Mouse (Mus musculus) limb, embryonic 10.5 days (tissue): ENCODE results near the gene She. TPM values are rescaled to one million over a fixed set of nuclear protein-coding genes. Genes with fewer than 3 reads are reported as not detected.

Experiments
- DNase-seq: peaks from one replicate; pipeline ENCODE4 v3.0.0-alpha.2; 2017; ENCODE audit warnings: low spot score
- H3K27ac ChIP-seq: fragments of 300-500 bp; sonication (generic); 2 replicates; pipeline ENCODE4 v1.5.1; 2016; ENCODE audit warnings: mild to moderate bottlenecking
- H3K27me3 ChIP-seq: fragments of 300-500 bp; sonication (generic); 2 replicates; pipeline ENCODE4 v1.6.1; 2016; ENCODE audit warnings: low read depth, mild to moderate bottlenecking; ENCODE audit not compliant: poor library complexity, severe bottlenecking
- H3K36me3 ChIP-seq: fragments of 300-500 bp; sonication (generic); 2 replicates; pipeline ENCODE4 v1.6.1; 2016; ENCODE audit warnings: mild to moderate bottlenecking, moderate library complexity
- H3K4me1 ChIP-seq: fragments of 300-500 bp; sonication (generic); 2 replicates; pipeline ENCODE4 v1.6.1; 2016
- H3K4me3 ChIP-seq: fragments of 300-500 bp; sonication (generic); 2 replicates; pipeline ENCODE4 v1.5.1; 2016; ENCODE audit warnings: mild to moderate bottlenecking, moderate library complexity
- H3K9me3 ChIP-seq: fragments of 300-500 bp; sonication (generic); replicated peaks from 2 replicates; pipeline ENCODE4 v1.6.1; 2016; ENCODE audit warnings: mild to moderate bottlenecking
- WGBS: fragments of 180-500 bp; shearing (Covaris S2); methylation state at CpG from one replicate; pipeline ENCODE4 v1.1.7; 2016; 5-methylcytosine and 5-hydroxymethylcytosine counted together
- polyA plus RNA-seq: library from polyadenylated mRNA; unstranded; fragments of >200 nt; fragmentation: Nextera tagmentation; extraction: Ambion mirVana; gene quantifications from 2 replicates; pipeline ENCODE4 v1.2.1, GENCODE M21; 2016

She gene
- polyA plus RNA-seq, 1 experiment from 2014 or later, result 3.1 TPM

DNA sequence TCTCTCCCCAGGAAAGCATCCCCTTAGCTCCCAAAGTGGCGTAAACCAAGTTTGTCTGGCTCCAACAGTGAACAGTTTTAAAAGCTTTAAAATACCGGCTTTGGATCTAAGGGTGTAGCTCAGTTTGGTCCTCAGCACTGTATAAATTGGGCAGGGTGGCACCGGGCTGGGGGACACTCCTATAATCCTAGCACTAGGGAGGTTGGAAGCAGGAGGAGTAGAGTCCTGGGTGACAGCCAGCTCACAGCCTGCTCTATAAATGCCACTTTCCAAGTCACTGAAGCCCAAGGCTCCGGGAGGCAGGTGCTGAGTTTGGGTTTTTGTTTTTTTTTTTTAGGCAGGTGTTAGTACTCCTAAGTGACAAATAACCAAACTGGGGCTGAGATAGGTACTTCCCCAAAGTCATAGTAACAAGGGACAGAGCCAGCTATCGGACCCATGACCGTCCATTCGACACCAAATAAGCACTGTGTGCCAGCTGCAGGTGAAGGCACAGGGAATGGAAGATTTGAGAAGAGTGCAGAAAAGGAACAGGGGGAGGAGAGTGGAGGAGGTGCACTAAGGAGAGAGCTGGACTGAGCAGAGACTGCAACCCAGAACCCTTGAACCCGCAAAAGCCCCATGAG, 51.5 kb downstream of the She start:
- Histone ChIP-seq H3K27ac (no peak overlapping the region), H3K36me3 (no peaks in the 10 kb centered on the region), H3K9me3 (no peaks in the 10 kb centered on the region), H3K4me1 (no peaks in the 10 kb centered on the region), H3K27me3 (no peaks in the 10 kb centered on the region), H3K4me3 (no peak overlapping the region)
- WGBS, result 79% methylated on average over 8 of the region's 8 CpGs
- DNase-seq, result no peak

DNA sequence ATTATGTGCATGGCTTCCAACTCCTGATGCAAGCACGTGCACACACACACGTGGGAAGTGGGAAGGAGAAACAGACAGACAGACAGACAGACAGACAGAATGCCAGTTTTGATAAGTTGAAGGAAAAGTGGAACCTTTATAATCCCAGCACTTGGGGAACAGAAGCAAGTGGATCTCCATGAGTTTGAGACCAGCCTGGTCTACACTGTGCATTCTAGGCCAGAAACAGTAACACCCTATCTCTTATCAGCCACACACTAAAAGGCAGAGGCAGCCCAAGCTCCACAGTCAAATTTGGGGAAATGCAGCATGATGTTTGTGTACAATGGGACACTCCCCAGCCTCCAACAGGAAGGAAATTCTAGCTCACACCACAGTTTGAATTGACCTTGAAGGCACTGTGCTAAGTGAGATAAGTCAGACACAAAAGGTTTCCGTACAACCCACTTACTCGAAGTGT, 52.4 kb downstream of the She start:
- H3K27me3 ChIP-seq, result no peaks in the 10 kb centered on the region
- 84% methylated on average over 4 of the region's 4 CpGs for WGBS
- H3K9me3 ChIP-seq, result no peaks in the 10 kb centered on the region
- H3K27ac ChIP-seq, result no peak overlapping the region
- DNase-seq, result no peak
- H3K4me1 ChIP-seq, result no peaks in the 10 kb centered on the region
- no peaks in the 10 kb centered on the region for H3K36me3 ChIP-seq
- H3K4me3 ChIP-seq, result no peak overlapping the region

DNA sequence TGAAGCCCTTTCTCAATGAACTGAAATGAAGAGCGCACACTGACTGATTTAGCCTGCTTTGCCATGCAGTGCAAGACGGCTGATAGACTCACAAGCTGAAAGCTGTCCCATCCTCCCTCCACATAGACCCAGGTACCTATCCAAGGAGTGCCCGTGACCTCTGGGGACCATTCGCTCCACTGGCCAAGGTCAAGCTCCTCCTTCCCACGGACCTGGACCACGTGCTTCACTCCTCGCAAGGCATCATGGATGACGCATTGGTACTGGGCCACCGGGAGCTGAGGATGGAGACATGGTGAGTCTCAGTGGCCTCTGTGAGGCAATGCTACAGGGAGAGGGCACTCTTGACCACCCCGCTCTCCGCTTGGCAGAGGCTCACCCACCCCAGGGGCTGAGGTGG, 54.6 kb downstream of the She start:
- Histone ChIP-seq H3K4me1 (peaks cover 14% of the 10 kb centered on the region), H3K9me3 (no peaks in the 10 kb centered on the region), H3K4me3 (no peak overlapping the region), H3K27me3 (no peaks in the 10 kb centered on the region), H3K36me3 (no peaks in the 10 kb centered on the region), H3K27ac (no peak overlapping the region)
- 94% methylated on average over 11 of the region's 11 CpGs for WGBS
- no peak for DNase-seq

DNA sequence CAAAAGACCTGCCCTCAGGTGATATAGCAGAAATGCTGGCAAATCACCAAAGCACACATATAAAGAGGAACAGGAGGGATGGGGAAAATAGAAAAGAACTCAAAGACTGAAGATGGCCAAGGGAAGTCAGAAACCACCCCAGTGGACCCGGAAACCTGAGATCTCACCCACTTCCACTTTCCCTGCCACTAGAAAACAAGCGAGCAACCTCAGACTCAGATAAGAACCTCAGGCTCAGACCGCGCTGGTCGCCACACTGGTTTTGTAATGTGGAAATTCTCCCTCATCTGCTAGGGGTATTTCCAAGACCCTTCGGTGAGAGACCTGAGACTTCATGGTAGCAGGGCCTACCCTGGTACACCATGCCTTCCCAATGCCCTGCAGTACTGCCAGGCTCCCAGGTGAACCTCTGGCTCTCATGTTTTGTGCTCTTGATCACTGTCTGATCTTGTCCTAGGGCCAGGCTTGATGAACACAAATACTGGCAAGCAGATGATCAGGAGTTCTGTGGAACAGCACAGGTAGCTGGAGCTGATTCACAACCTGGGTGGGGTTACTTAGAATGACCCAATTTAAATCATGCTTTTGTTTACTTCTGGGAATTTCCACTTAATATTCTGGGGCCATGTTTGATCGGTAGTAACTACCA, 56.5 kb downstream of the She start:
- H3K9me3 ChIP-seq, result no peaks in the 10 kb centered on the region
- H3K27ac ChIP-seq, result no peak overlapping the region
- no peaks in the 10 kb centered on the region for H3K36me3 ChIP-seq
- no peak for DNase-seq
- 90% methylated on average over 7 of the region's 7 CpGs for WGBS
- no peak overlapping the region for H3K4me3 ChIP-seq
- H3K4me1 ChIP-seq, result peaks cover 14% of the 10 kb centered on the region
- no peaks in the 10 kb centered on the region for H3K27me3 ChIP-seq

DNA sequence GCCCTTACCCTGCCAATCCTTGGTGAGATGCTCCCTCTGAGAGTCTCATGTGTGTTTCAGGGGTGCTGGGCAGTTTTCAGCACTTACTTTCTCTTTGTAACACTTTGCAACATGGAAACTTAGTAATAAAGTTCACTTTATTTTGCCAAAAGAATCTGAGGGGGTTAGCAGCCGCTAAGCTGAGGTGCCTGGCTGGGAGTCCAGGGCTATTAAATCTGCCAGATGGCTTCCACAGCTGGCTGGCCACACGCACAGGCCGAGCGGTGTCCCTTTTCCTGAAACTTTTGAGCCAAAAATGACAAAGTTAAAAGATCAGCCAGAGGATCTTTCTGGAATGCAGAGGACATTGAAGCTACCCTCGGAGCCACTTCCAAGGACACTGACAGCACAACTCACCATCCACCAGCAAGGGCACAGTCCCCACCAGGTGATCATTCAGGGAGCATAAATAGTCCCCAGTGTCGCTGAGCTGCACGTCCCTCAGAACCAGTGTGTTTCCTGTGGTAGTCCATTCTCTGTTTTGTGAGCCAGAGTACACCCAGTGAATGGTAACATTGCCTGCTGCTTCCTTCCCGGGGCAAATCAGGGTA, 58.8 kb downstream of the She start:
- Histone ChIP-seq H3K4me1 (peaks cover 14% of the 10 kb centered on the region), H3K4me3 (no peak overlapping the region), H3K27ac (peak overlapping the region; percentile 63), H3K36me3 (no peaks in the 10 kb centered on the region), H3K27me3 (no peaks in the 10 kb centered on the region), H3K9me3 (no peaks in the 10 kb centered on the region)
- WGBS, result 57% methylated on average over 8 of the region's 8 CpGs
- DNase-seq, result peak; percentile 40

DNA sequence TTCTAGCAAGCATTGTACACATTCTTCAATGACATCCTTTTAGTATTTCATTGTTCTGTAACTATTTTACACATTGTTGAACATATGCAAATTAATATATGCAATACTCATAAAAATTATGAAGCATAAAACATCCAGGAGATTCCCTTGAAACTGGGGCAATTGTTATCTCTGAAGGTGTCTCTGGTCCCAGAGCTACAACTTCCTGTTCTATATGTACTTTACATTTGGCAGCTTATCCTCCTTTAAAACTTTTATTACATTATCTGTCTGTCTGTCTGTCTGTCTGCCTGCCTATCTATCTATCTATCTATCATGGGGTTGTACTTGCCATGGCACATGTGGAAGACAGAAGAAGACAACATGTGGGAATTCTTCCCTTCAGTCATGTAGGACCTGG, 60.5 kb downstream of the She start:
- peaks cover 14% of the 10 kb centered on the region for H3K4me1 ChIP-seq
- H3K36me3 ChIP-seq, result no peaks in the 10 kb centered on the region
- H3K27ac ChIP-seq, result no peak overlapping the region
- H3K27me3 ChIP-seq, result no peaks in the 10 kb centered on the region
- DNase-seq, result no peak
- H3K9me3 ChIP-seq, result no peaks in the 10 kb centered on the region
- no peak overlapping the region for H3K4me3 ChIP-seq

DNA sequence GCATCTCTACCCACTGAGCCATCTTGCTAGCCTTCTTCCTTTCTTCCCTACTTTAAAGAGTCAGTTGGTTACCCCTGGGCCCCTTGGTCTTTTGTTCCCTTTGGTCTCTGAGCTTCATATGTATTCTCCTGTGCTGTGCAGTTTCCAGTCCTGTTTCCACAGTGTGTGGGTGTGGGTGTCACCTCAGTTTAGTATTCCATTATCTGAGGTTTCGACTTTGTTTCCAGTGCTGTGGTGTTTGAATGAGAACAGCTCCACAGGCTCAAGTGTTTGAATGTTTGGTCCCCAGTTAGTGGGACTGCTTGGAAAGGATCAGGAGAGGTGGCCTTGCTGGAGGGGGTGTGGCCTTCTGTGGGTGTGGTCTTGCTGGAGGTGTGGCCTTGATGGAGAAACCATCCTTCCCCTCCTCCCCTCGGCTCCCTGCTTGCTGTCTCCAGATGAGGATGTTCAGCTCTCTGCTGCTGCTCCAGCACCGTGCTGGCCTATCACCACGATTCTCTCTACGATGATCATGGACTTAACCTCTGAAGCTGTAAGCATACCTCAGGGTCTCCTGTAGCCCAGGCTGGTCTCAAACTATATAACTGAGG, 61.4 kb downstream of the She start:
- Histone ChIP-seq H3K27ac (no peak overlapping the region), H3K27me3 (no peaks in the 10 kb centered on the region), H3K36me3 (no peaks in the 10 kb centered on the region), H3K4me3 (no peak overlapping the region), H3K9me3 (no peaks in the 10 kb centered on the region), H3K4me1 (peaks cover 18% of the 10 kb centered on the region)
- DNase-seq, result no peak
- 85% methylated on average over 5 of the region's 5 CpGs for WGBS

DNA sequence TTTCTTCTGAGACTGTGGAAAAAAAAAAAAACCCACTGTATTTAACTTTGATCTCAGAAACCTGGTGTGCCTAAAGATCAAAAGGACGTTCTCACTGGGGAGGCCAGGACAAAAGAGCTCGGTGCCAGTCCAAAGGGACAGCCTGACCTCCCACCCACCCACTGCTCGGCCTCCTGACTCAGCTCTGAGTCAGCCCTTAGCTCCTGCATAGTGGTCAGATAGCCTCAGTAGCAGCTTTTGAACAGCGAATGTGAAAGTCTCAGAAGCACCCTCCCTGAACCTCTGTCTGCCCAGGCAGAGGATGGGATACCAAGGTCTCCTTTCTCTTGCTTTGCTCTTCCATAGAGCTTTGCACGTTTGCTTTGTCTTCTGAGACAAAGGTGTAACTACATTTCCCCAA, 65.4 kb downstream of the She start:
- H3K27ac ChIP-seq, result no peak overlapping the region
- DNase-seq, result no peak
- no peak overlapping the region for H3K4me3 ChIP-seq
- H3K27me3 ChIP-seq, result no peaks in the 10 kb centered on the region
- peaks cover 5% of the 10 kb centered on the region; the same call in 1 of the 2 replicates for H3K4me1 ChIP-seq
- no peaks in the 10 kb centered on the region for H3K36me3 ChIP-seq
- WGBS, result 24% methylated on average over 5 of the region's 5 CpGs
- H3K9me3 ChIP-seq, result no peaks in the 10 kb centered on the region

DNA sequence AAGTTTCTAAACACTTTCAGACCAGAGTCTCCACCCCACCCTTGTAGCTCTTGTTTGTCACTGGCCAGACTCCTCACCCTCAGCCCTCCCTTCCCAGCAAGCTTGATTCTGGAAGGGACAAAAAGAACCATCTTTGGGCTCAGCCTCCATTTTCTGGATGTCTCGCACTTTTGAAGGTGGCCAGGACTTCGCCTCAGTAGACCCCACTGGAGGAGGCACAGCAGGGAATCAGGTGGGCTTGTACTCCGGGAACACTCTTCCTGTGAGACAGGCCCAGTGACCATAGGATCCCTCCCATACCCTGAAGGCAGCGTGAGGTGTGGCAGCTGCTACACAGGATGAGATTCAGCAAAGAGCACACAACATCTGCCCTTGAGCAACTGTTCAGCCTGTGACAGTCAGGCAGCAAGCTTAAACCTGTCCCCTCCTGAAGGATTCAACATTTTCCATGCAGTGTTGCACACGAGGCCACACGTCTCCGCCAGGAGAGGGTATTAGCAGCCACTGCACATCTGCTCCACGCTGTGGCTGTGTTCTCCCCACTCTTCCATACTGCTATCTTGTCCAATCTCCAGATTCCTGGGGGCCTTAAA, 66.1 kb downstream of the She start:
- no peaks in the 10 kb centered on the region for H3K9me3 ChIP-seq
- no peaks in the 10 kb centered on the region for H3K27me3 ChIP-seq
- peaks cover 5% of the 10 kb centered on the region; the same call in 1 of the 2 replicates for H3K4me1 ChIP-seq
- peak overlapping the region; percentile 14; the same call in 1 of the 2 replicates for H3K27ac ChIP-seq
- H3K4me3 ChIP-seq, result no peak overlapping the region
- WGBS, result 75% methylated on average over 8 of the region's 8 CpGs
- H3K36me3 ChIP-seq, result no peaks in the 10 kb centered on the region
- DNase-seq, result no peak

DNA sequence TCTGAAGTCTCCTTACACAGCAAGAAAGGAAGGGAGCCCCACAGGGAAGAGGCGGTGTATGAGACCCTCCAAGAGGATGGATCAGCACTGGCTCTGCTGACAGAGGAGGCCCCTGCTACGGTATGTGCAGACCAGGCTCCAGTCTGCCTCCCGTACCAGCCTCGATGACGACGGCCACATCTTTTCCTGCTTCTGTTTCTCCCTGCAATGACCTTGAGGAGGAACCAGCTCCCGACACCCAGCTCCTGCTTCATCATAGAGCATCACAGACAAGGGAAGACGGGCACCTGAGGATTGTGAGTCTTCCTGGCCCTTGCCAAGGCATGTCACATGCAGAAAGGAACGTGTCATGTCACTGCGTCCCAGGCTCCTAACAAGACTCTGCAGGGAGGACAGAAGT, 66.8 kb downstream of the She start:
- no peaks in the 10 kb centered on the region for H3K9me3 ChIP-seq
- no peak overlapping the region for H3K27ac ChIP-seq
- DNase-seq, result no peak
- no peaks in the 10 kb centered on the region for H3K36me3 ChIP-seq
- H3K27me3 ChIP-seq, result no peaks in the 10 kb centered on the region
- peaks cover 5% of the 10 kb centered on the region; the same call in 1 of the 2 replicates for H3K4me1 ChIP-seq
- no peak overlapping the region for H3K4me3 ChIP-seq
- WGBS, result 81% methylated on average over 10 of the region's 10 CpGs

DNA sequence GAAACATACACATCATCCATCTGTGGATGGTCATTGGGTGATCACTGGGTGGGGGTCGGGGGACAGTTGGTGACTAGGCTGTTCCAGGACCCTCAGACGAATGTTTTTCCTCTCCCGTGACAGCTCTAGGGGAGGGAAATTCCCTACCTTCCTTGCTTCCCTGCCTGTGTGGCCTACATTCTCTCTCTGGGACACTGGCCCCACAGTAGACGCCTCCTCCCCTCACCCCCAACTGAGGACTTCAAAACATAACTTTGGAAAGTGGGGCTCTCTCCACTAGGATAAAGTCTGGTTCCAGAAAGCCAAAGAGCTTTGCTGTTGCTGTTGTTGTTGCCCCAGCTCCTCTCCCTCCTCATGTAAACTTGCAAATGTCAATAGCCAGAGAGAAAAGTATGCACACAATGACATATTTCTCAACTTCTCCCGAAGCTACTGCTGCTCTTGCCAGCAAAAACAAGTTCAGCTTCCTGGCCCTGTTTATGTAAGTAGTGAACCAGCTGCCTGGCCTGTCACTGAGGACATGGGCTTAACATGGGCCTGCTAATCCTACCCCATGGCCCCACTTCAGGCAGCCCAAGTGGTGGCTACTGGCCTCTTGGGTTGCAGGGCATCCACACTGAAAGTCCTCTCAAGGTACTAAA, 67.8 kb downstream of the She start:
- Histone ChIP-seq H3K27ac (no peak overlapping the region), H3K36me3 (no peaks in the 10 kb centered on the region), H3K9me3 (no peaks in the 10 kb centered on the region), H3K27me3 (no peaks in the 10 kb centered on the region), H3K4me1 (peaks cover 5% of the 10 kb centered on the region; the same call in 1 of the 2 replicates), H3K4me3 (no peak overlapping the region)
- no peak for DNase-seq
- 67% methylated on average over 5 of the region's 5 CpGs for WGBS

DNA sequence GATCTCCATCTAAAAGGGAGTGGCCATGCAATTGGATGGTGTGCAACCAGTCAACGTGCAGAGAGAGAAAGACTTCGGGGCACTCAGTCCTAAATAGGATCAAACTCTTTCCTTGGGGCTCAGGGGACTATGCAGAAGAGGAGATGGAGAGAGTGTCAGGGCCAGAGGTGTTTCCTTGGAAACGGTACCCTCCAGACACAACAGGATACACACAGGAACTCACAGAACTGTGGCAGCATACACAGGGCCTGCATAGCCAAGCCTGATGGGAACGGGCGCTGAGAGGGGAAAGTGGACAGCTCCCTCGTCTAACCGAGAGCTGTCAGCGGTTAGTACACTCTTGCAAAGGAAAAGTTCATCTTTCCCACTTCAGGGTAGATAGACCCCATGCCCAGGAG, 68.3 kb downstream of the She start:
- no peaks in the 10 kb centered on the region for H3K27me3 ChIP-seq
- peaks cover 5% of the 10 kb centered on the region; the same call in 1 of the 2 replicates for H3K4me1 ChIP-seq
- 75% methylated on average over 8 of the region's 8 CpGs for WGBS
- no peaks in the 10 kb centered on the region for H3K36me3 ChIP-seq
- DNase-seq, result no peak
- H3K27ac ChIP-seq, result no peak overlapping the region
- no peak overlapping the region for H3K4me3 ChIP-seq
- no peaks in the 10 kb centered on the region for H3K9me3 ChIP-seq
